Mouse (Mus musculus) activated CD4-positive, CD25-positive, alpha-beta regulatory T cell, adult 4 months (primary cell): ENCODE data around the gene 1700008O03Rik. TPM values are rescaled to one million over a fixed set of nuclear protein-coding genes. Genes with fewer than 3 reads are reported as not detected.

ENCODE experiments used
- ATAC-seq: one replicate; pipeline ENCODE4 v1.8.0; 2017
- polyA plus RNA-seq, 2 experiments: library from polyadenylated mRNA; unstranded; fragments of 100-300 nt; shearing (Covaris generic); gene quantifications; one replicate each; pipeline ENCODE4 v1.2.1; 2017

1700008O03Rik gene
- polyA plus RNA-seq = under 1 TPM; 0.59 to 0.66 TPM

- ATAC-seq = no peak
Measured at GRCm38 (mm10) chr7:44385720-44386119, at the start of gene 1700008O03Rik. TSS of gene 1700008O03Rik (minus strand) at chr7:44385820.

- no peak for ATAC-seq
Measured at GRCm38 (mm10) chr7:44434089-44434488, 48.5 kb upstream of the 1700008O03Rik start.

- ATAC-seq = no peak
Measured at GRCm38 (mm10) chr7:44433371-44433770, 47.8 kb upstream of the 1700008O03Rik start.

GRCm38 (mm10) chr7:44432550-44432949 lies 46.9 kb upstream of the 1700008O03Rik start:
- no peak for ATAC-seq

- no peak for ATAC-seq
Measured at GRCm38 (mm10) chr7:44429534-44430488, 44.2 kb upstream of the 1700008O03Rik start.

- ATAC-seq = no peak
Measured at GRCm38 (mm10) chr7:44428968-44429521, 43.4 kb upstream of the 1700008O03Rik start, which contains the start of gene Lrrc4b. TSS of gene Lrrc4b (plus strand) at chr7:44429018.

GRCm38 (mm10) chr7:44428171-44428950 lies 42.7 kb upstream of the 1700008O03Rik start:
- no peak for ATAC-seq

GRCm38 (mm10) chr7:44427666-44428065 lies 42.0 kb upstream of the 1700008O03Rik start:
- ATAC-seq = no peak

- no peak for ATAC-seq
Measured at GRCm38 (mm10) chr7:44413307-44413706, 27.7 kb upstream of the 1700008O03Rik start.

- no peak for ATAC-seq
Measured at GRCm38 (mm10) chr7:44411144-44411543, 25.5 kb upstream of the 1700008O03Rik start.

- no peak for ATAC-seq
Measured at GRCm38 (mm10) chr7:44406015-44406355, 20.4 kb upstream of the 1700008O03Rik start.

GRCm38 (mm10) chr7:44405346-44406014 lies 19.9 kb upstream of the 1700008O03Rik start:
- ATAC-seq = peak; percentile 89

- peak; percentile 65 for ATAC-seq
Measured at GRCm38 (mm10) chr7:44401673-44402072, 16.1 kb upstream of the 1700008O03Rik start.

- peak; percentile 77 for ATAC-seq
Measured at GRCm38 (mm10) chr7:44398570-44398969, 12.9 kb upstream of the 1700008O03Rik start.

GRCm38 (mm10) chr7:44393284-44393683 lies 7.7 kb upstream of the 1700008O03Rik start:
- no peak for ATAC-seq

- no peak for ATAC-seq
Measured at GRCm38 (mm10) chr7:44392341-44392740, 6.7 kb upstream of the 1700008O03Rik start.

- no peak for ATAC-seq
Measured at GRCm38 (mm10) chr7:44391831-44392230, 6.2 kb upstream of the 1700008O03Rik start.

- ATAC-seq = no peak
Measured at GRCm38 (mm10) chr7:44384716-44385059, 932 bp downstream of the 1700008O03Rik start.

GRCm38 (mm10) chr7:44383980-44384715 lies 1.5 kb downstream of the 1700008O03Rik start, which contains the start of gene Syt3:
TSS of gene Syt3 (plus strand) at chr7:44384102.
- ATAC-seq = peak; percentile 75

GRCm38 (mm10) chr7:44382541-44382940 lies 3.1 kb downstream of the 1700008O03Rik start:
- ATAC-seq = no peak

- no peak for ATAC-seq
Measured at GRCm38 (mm10) chr7:44378290-44378689, 7.3 kb downstream of the 1700008O03Rik start.

GRCm38 (mm10) chr7:44375793-44376192 lies 9.8 kb downstream of the 1700008O03Rik start:
- no peak for ATAC-seq
